Mouse (Mus musculus) midbrain, postnatal 0 days (tissue): ENCODE data around the gene Mrps18a. TPM values are rescaled to one million over a fixed set of nuclear protein-coding genes. Genes with fewer than 3 reads are reported as not detected.
A peak's percentile ranks its signal among the peaks of the same experiment; 100 is the strongest.

Experiments
- ATAC-seq: fragments of 200-750 bp; cut with Nextera tagmentation; 2 replicates; pipeline ENCODE4 v1.8.0; 2017; ENCODE audit warnings: moderate number of reproducible peaks, mild to moderate bottlenecking, moderate TSS enrichment, moderate library complexity; ENCODE audit not compliant: low FRiP score
- DNase-seq: peaks from one replicate; pipeline ENCODE4 v3.0.0-alpha.2; 2015; ENCODE audit warnings: low spot score
- H3K27ac ChIP-seq: fragments of 300-500 bp; sonication (generic); 2 replicates; pipeline ENCODE4 v1.5.1; 2014; ENCODE audit warnings: low read depth, mild to moderate bottlenecking, low read length, mixed read lengths
- H3K27me3 ChIP-seq: fragments of 300-500 bp; sonication (generic); 2 replicates; pipeline ENCODE4 v1.6.1; 2014; ENCODE audit warnings: low read length, control low read depth, mixed read lengths; ENCODE audit not compliant: insufficient read depth
- H3K36me3 ChIP-seq: fragments of 300-500 bp; sonication (generic); 2 replicates; pipeline ENCODE4 v1.6.1; 2014; ENCODE audit warnings: low read length, control low read depth, mixed read lengths; ENCODE audit not compliant: insufficient read depth
- H3K4me1 ChIP-seq: fragments of 300-500 bp; sonication (generic); 2 replicates; pipeline ENCODE4 v1.6.1; 2014; ENCODE audit warnings: mild to moderate bottlenecking, control low read depth, antibody characterized with exemption, low read length, mixed read lengths; ENCODE audit not compliant: insufficient read depth
- H3K4me2 ChIP-seq: fragments of 300-500 bp; sonication (generic); 2 replicates; pipeline ENCODE4 v1.6.1; 2014; ENCODE audit warnings: low read depth, mild to moderate bottlenecking, low read length, mixed read lengths; ENCODE audit not compliant: poor library complexity, severe bottlenecking
- H3K4me3 ChIP-seq: fragments of 300-500 bp; sonication (generic); 2 replicates; pipeline ENCODE4 v1.5.1; 2014; ENCODE audit warnings: low read depth, mild to moderate bottlenecking, low read length, moderate library complexity
- H3K9ac ChIP-seq: fragments of 300-500 bp; sonication (generic); replicated peaks from 2 replicates; pipeline ENCODE4 v1.6.1; 2014; ENCODE audit warnings: mild to moderate bottlenecking, low read length, moderate library complexity, mixed read lengths; ENCODE audit not compliant: poor library complexity, severe bottlenecking
- H3K9me3 ChIP-seq: fragments of 300-500 bp; sonication (generic); 2 replicates; pipeline ENCODE4 v1.6.1; 2016; ENCODE audit warnings: low read length, control low read depth
- CTCF ChIP-seq: IDR thresholded peaks from 2 replicates; pipeline ENCODE4 v1.5.1; 2016; ENCODE audit warnings: antibody characterized with exemption, mild to moderate bottlenecking
- WGBS: fragments of 180-500 bp; shearing (Covaris S2); extraction: QIAGEN DNeasy Blood & Tissue Kit; methylation state at CpG from one replicate; pipeline ENCODE4 v1.1.7; 2014; 5-methylcytosine and 5-hydroxymethylcytosine counted together
- polyA plus RNA-seq: library from polyadenylated mRNA; unstranded; fragments of >200 nt; fragmentation: Nextera tagmentation; extraction: Ambion mirVana; gene quantifications from 2 replicates; pipeline ENCODE4 v1.2.1, GENCODE M21; 2015
- total RNA-seq: library from RNA; depleted of rRNA; stranded (reverse); fragments of >200 nt; gene quantifications from 2 replicates; pipeline ENCODE4 v1.2.3, GENCODE M21; 2014

Gene Mrps18a
- total and polyA plus RNA-seq, 2 experiments from 2014 or later = 63.7 to 173 TPM

DNA sequence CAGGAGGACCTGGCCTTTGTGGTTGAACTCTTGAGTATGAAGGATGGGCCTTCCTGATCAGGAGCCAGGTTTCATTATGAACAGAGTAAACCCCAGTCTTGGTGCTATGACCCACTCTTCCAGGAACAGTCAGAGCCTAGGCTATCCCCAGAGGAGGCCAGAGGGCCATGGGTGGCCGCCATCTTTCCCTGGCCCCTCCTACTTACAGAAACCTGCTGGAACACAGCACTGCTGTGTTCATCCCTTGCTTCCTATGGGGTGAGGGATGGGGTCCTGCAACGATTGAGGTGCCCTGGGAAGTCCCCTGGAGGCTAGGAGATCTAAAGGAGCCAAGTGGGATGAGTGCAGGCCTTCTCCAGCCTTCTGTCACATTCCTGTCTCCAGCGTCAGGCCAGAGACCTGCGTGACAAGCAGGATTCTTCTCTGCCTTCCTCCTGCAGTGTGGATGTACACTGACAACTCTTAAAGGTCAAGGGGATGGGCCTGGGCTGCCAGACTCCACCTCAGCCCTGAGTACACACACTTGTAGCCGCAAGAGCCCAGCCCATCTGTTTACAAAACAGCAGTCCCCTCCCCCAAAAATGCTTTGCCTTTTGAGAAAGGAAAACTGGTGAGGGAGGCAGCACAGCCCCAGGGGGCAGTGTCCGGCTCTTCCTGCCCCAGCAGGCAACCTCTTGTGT is 17.2 kb downstream of the Mrps18a start:
- no peak overlapping the region for H3K9ac ChIP-seq
- TF ChIP-seq CTCF = no peak
- DNase-seq = no peak
- H3K36me3 ChIP-seq = peaks cover 76% of the 10 kb centered on the region
- no peaks in the 10 kb centered on the region for H3K9me3 ChIP-seq
- no peaks in the 10 kb centered on the region for H3K4me1 ChIP-seq
- H3K4me3 ChIP-seq = no peak overlapping the region
- 79% methylated on average over 6 of the region's 6 CpGs for WGBS
- no peaks in the 10 kb centered on the region for H3K27me3 ChIP-seq
- ATAC-seq = no peak
- H3K4me2 ChIP-seq = no peak overlapping the region
- no peak overlapping the region for H3K27ac ChIP-seq

DNA sequence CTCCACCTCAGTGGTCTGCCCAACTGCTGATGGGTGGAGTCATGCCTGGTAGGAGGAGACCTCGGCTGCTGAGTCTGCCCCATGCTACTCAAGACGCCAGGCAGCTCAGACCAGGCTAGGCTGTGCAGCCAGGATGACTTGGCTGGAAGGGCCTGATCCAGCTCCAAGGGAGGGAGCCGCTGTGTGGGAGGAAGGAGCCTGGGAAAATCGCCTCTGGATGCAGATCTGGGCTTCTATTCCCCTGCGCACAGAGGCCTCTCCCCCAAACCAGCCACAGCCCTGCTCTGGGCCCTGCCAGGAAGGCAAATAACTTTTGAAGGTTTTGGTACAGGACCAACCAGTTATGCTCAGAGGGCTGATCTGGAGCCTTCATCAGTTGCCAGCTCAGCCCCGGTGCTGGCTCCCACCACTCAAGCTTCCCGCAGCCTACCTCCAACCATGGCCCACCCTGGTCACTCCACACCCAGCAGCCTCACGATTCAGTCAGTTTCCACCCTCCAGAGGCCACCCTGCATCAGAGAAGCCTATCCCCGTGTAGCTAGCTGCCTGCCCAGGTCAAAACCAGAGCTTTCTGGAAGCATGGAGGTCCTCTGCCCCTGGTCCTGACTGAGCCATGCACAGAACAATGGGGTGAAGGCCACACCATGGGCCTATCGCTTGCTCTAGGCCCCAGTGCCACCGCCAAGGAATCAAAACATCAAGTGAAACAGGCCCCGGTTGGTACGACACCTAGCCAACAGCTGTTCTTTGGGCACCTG is 19.1 kb downstream of the Mrps18a start:
- Histone ChIP-seq H3K9ac (no peak overlapping the region), H3K4me1 (no peaks in the 10 kb centered on the region), H3K27ac (no peak overlapping the region), H3K36me3 (peaks cover 60% of the 10 kb centered on the region), H3K4me3 (no peak overlapping the region), H3K27me3 (no peaks in the 10 kb centered on the region), H3K4me2 (no peak overlapping the region), H3K9me3 (no peaks in the 10 kb centered on the region)
- DNase-seq (no peak), ATAC-seq (no peak)
- TF ChIP-seq CTCF = no peak
- 81% methylated on average over 13 of the region's 13 CpGs for WGBS

DNA sequence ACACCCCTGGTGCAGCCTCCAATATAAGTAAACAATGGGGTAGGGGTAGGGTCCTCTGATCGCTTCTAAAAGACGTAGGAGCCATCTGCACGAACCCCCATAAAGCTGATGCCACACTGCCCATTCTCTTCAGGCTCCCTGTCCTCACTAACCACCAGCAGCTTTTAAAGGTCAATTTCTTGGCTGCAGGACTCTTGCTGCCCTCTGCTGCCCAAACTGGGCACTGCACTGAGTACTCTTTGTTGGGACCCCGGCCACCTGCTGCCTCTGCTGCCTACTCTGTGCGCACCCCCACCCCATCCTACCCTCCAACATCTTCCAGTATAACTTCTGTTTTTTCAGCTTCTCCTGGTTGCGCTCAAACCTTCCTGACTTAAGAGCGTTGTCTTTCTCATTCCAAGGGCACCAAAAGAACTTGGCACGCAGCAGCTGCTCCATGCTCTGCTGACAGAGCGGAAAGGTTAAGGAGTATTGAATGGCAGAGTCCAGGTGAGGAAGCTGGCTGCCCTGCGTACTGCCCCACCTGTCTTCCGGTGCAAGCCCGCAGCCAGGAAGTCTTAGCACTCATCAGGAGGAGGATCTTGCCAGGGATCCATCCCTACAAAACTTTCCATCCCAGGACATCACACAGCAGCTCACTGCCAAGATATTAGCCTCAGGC is 21.4 kb downstream of the Mrps18a start:
- H3K9ac ChIP-seq = no peak overlapping the region
- peak; percentile 94 for TF ChIP-seq CTCF
- peaks cover 42% of the 10 kb centered on the region for H3K36me3 ChIP-seq
- WGBS = 15% methylated on average over 12 of the region's 12 CpGs
- no peaks in the 10 kb centered on the region for H3K27me3 ChIP-seq
- ATAC-seq (peak; percentile 38; the same call in 1 of the 2 replicates), DNase-seq (peak; percentile 80)
- H3K4me1 ChIP-seq = no peaks in the 10 kb centered on the region
- H3K4me2 ChIP-seq = no peak overlapping the region
- H3K9me3 ChIP-seq = no peaks in the 10 kb centered on the region
- H3K27ac ChIP-seq = no peak overlapping the region
- H3K4me3 ChIP-seq = no peak overlapping the region

DNA sequence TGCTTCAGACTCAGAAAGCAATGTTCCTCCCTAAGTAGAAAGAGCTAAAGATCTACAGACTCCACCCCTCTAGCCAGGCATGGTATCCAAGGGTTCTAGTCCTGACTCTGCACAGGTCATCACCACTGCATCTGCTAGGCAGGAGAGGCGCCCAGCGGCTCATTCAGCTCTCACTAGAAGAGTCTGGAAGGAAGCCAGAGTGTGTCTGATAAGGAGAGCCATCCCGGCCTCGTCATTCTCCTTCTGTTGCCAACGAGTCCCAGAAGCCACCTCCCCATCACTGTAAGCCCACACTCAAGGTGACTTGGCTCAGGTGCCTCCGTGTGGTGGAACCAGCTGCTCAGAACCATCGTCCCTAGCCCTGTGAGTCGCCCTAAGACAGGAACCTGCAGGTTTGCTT is 22.1 kb downstream of the Mrps18a start:
- no peak overlapping the region for H3K9ac ChIP-seq

DNA sequence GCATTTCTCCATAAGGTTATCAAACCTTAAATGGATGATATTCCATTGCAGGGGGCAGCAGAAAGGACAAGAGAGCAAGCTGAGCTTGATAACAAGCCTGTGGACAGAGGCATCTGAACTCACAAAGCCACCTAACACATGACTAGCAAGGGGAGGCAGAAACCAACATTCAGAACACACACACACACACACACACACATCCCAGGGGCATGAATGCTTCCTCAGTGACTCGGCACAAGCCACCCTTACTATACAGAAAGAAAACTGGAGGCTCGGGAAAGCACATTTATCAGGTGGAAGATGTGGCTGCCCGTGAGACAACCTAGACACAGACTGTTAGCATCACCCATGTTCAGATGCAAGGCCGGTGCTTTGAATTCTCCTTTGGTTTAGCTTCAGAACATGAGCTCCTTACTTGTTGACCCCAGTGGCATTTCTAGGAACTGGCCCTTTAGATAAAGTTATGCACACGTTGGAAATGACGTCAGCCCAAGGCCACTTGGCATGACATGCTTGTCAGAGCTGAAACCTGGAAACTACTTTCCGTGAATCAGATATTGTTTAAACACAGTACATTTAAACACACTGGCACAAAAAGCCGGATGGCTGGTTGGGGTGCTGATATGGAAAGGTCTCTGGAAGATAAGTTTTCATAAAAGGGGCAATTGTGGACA is 27.9 kb downstream of the Mrps18a start:
- 89% methylated on average over 8 of the region's 8 CpGs for WGBS

More for the DNA sequence above, 22.1 kb downstream of the Mrps18a start:
- no peak for TF ChIP-seq CTCF
- no peak overlapping the region for H3K4me3 ChIP-seq
- H3K4me1 ChIP-seq = no peaks in the 10 kb centered on the region
- H3K36me3 ChIP-seq = peaks cover 36% of the 10 kb centered on the region
- DNase-seq (no peak), ATAC-seq (no peak)
- H3K27ac ChIP-seq = no peak overlapping the region
- no peaks in the 10 kb centered on the region for H3K9me3 ChIP-seq
- WGBS = 75% methylated on average over 8 of the region's 8 CpGs
- H3K4me2 ChIP-seq = no peak overlapping the region
- H3K27me3 ChIP-seq = no peaks in the 10 kb centered on the region

More for the DNA sequence above, 27.9 kb downstream of the Mrps18a start:
- Histone ChIP-seq H3K9me3 (no peaks in the 10 kb centered on the region), H3K27ac (no peak overlapping the region), H3K36me3 (peaks cover 9% of the 10 kb centered on the region), H3K4me1 (peaks cover 9% of the 10 kb centered on the region; the same call in 1 of the 2 replicates), H3K4me3 (no peak overlapping the region), H3K27me3 (no peaks in the 10 kb centered on the region), H3K9ac (no peak overlapping the region), H3K4me2 (no peak overlapping the region)
- no peak for DNase-seq
- no peak for TF ChIP-seq CTCF
- ATAC-seq = no peak
